Mouse (Mus musculus) CH12.LX (cell line): ENCODE measurements at regions not wholly inside any gene's neighbourhood (a gene's known extent, or its start where the extent isn't known, plus 50 kb on each side); places are given as distances from the start of the nearest gene placed in this dataset.

Experiments
- EP300 ChIP-seq: IDR thresholded peaks from 2 replicates; pipeline ENCODE4 v1.6.1; 2011; ENCODE audit warnings: low read length, improper control_type of control experiment
- JUND ChIP-seq: conservative IDR thresholded peaks from 2 replicates; pipeline ENCODE4 v1.6.1; 2011; ENCODE audit warnings: low read depth, low read length, improper control_type of control experiment
- MAZ ChIP-seq: IDR thresholded peaks from 2 replicates; pipeline ENCODE4 v1.6.1; 2012; ENCODE audit warnings: low read depth, mild to moderate bottlenecking, inconsistent platforms, low read length, improper control_type of control experiment, moderate library complexity
- POLR2A ChIP-seq: IDR thresholded peaks from 2 replicates; pipeline ENCODE4 v1.6.1; 2011; ENCODE audit warnings: low read depth, mild to moderate bottlenecking, improper control_type of control experiment, low read length

DNA sequence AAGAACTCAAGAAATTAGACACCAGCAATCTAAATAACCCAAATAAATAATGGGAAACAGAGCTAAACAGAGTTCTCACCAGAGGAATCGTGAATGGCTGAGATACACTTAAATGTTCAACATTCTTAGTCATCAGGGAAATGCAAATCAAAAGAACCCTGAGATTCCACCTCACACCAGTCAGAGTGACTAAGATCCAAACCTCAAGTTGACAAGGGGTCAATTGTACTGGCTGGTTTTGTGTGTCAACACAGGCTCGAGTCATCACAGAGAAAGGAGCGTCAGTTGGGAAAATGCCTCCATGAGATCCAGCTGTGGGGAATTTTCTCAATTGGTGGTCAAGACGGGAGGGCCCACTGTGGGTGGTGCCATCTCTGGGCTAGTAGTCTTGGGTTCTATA lies 110.3 kb upstream of the Rgs17 start:
- TF ChIP-seq MAZ (no peak), POLR2A (no peak), EP300 (0 out of 2 replicates have a peak, but pooled peaks have one; percentile 32), JUND (peak; percentile 70; the same call in 1 of the 2 replicates)
